Mouse (Mus musculus) left cerebral cortex, postnatal 10 days (tissue): ENCODE measurements around the gene Slc25a1. TPM values are rescaled to one million over a fixed set of nuclear protein-coding genes. Genes with fewer than 3 reads are reported as not detected.
"Not testable (repeated sequence)": the region's sequence is repeated elsewhere in the genome, so short reads cannot be mapped to it uniquely, and the experiment has no call there.

Source experiments
- DNase-seq, 2 experiments: peaks; one replicate each; pipeline ENCODE4 v3.0.0; 2021 to 2022; ENCODE audit warnings: low spot score in 2 of 2, mixed read lengths in 1 of 2; ENCODE audit errors: extremely low spot score in 1 of 2
- intact Hi-C: fragments of 180-260 bp; cut with DNase I; formaldehyde crosslinking; loops from one replicate; pipeline ENCODE4 v1.15.1; 2025
- total RNA-seq, 2 experiments: library from RNA; stranded (reverse); gene quantifications; 2 replicates each; pipeline ENCODE4 v1.2.3; 2021

Gene Slc25a1
- total RNA-seq, result 10 to 100 TPM; 70.0 to 79.6 TPM

GRCm38 (mm10) chr16:17928087-17928580 is at the start of gene Slc25a1:
TSS of gene Slc25a1 (minus strand) at chr16:17928219.
- peak; percentile 81 to 88 for DNase-seq

GRCm38 (mm10) chr16:17971853-17972252 is 43.8 kb upstream of the Slc25a1 start:
- no peak for DNase-seq
- intact Hi-C loops, result no loop called here

More at GRCm38 (mm10) chr16:17928087-17928580, at the start of gene Slc25a1:
- intact Hi-C loops, result loop anchor here (5.0 to 10.0 kb wide), 2 partner anchors 119 to 287 kb away; partner anchors contain the start of gene Ccdc188

GRCm38 (mm10) chr16:17962091-17962490 is 34.1 kb upstream of the Slc25a1 start:
- intact Hi-C loops, result no loop called here
- no peak for DNase-seq

- intact Hi-C loops, result not testable (repeated sequence)
These were observed 28.1 kb upstream of the Slc25a1 start for GRCm38 (mm10) chr16:17956052-17956638.

GRCm38 (mm10) chr16:17951618-17952017 is 23.6 kb upstream of the Slc25a1 start:
- intact Hi-C loops, result no loop called here
- DNase-seq, result no peak

More at GRCm38 (mm10) chr16:17956052-17956638, 28.1 kb upstream of the Slc25a1 start:
- not testable (repeated sequence) for DNase-seq

GRCm38 (mm10) chr16:17950068-17950467 is 22.0 kb upstream of the Slc25a1 start:
- no peak for DNase-seq
- intact Hi-C loops, result no loop called here

GRCm38 (mm10) chr16:17949421-17949877 is 21.4 kb upstream of the Slc25a1 start:
- intact Hi-C loops, result no loop called here

GRCm38 (mm10) chr16:17945081-17945831 is 17.2 kb upstream of the Slc25a1 start:
- DNase-seq, result no peak
- intact Hi-C loops, result no loop called here

More at GRCm38 (mm10) chr16:17949421-17949877, 21.4 kb upstream of the Slc25a1 start:
- no peak for DNase-seq

- intact Hi-C loops, result no loop called here
- DNase-seq, result no peak
These were observed 15.4 kb upstream of the Slc25a1 start for GRCm38 (mm10) chr16:17943466-17943865.

GRCm38 (mm10) chr16:17939255-17939751 is 11.3 kb upstream of the Slc25a1 start:
- no peak for DNase-seq
- intact Hi-C loops, result loop anchor here (5.0 kb wide), 1 partner anchor 48 kb away; no protein-coding TSS in a partner anchor

GRCm38 (mm10) chr16:17938821-17939220 is 10.8 kb upstream of the Slc25a1 start:
- intact Hi-C loops, result loop anchor here (5.0 kb wide), 1 partner anchor 48 kb away; no protein-coding TSS in a partner anchor
- DNase-seq, result peak in 1 of 2 experiments; percentile 75

GRCm38 (mm10) chr16:17938187-17938586 is 10.2 kb upstream of the Slc25a1 start:
- no peak for DNase-seq
- intact Hi-C loops, result loop anchor here (5.0 kb wide), 1 partner anchor 49 kb away; no protein-coding TSS in a partner anchor

GRCm38 (mm10) chr16:17936776-17937175 is 8.8 kb upstream of the Slc25a1 start:
- no peak for DNase-seq
- intact Hi-C loops, result loop anchor here (5.0 kb wide), 1 partner anchor 51 kb away; no protein-coding TSS in a partner anchor

- intact Hi-C loops, result no loop called here
- no peak for DNase-seq
These were observed 6.5 kb upstream of the Slc25a1 start for GRCm38 (mm10) chr16:17934445-17934910.

- DNase-seq, result no peak
- intact Hi-C loops, result no loop called here
These were observed 5.8 kb upstream of the Slc25a1 start for GRCm38 (mm10) chr16:17933594-17934444.

- DNase-seq, result no peak
- intact Hi-C loops, result no loop called here
These were observed 4.0 kb upstream of the Slc25a1 start for GRCm38 (mm10) chr16:17931906-17932460.

GRCm38 (mm10) chr16:17929631-17930030 is 1.6 kb upstream of the Slc25a1 start:
- intact Hi-C loops, result loop anchor here (5.0 to 10.0 kb wide), 2 partner anchors 118 to 285 kb away; partner anchors contain the start of gene Ccdc188
- DNase-seq, result no peak

- DNase-seq, result no peak
- intact Hi-C loops, result loop anchor here (5.0 to 10.0 kb wide), 2 partner anchors 118 to 286 kb away; partner anchors contain the start of gene Ccdc188
These were observed 1.2 kb upstream of the Slc25a1 start for GRCm38 (mm10) chr16:17929211-17929610.
